Mouse (Mus musculus) lung, postnatal 4 days (tissue): Measurements from ENCODE around the gene Zfp148.
"Not testable (repeated sequence)": the region's sequence is repeated elsewhere in the genome, so short reads cannot be mapped to it uniquely, and the experiment has no call there.

ENCODE experiments used
- DNase-seq, 2 experiments: peaks; one replicate each; pipeline ENCODE4 v3.0.0; 2021

Gene Zfp148

GRCm38 (mm10) chr16:33465242-33465614 is 84.6 kb downstream of the Zfp148 start:
- no peak for DNase-seq

GRCm38 (mm10) chr16:33467451-33467850 is 86.8 kb downstream of the Zfp148 start:
- no peak for DNase-seq

- no peak for DNase-seq
Measured at GRCm38 (mm10) chr16:33469973-33470372, 89.3 kb downstream of the Zfp148 start.

GRCm38 (mm10) chr16:33474381-33474780 is 93.7 kb downstream of the Zfp148 start:
- DNase-seq, result no peak

- DNase-seq, result no peak
Measured at GRCm38 (mm10) chr16:33479926-33480325, 99.3 kb downstream of the Zfp148 start.

DNA sequence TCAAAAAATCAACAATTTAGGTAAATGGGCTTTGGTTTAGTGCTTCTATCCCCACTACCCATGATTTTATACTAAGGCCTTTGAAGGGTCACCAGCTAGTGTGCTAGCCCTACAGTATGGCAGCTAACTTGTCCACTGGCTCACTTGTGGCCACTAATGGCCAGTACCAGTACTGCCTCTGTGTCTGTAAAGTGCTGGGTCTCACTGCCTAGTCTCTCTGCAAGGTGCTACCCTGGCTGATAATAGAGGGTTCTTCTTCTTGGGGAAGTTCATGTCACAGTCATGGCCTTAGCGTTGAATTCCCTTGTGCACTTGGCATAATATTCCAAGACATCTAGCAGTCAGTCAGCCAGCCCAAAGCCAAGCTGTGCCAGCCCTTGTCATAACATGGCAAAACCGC is 100.5 kb downstream of the Zfp148 start:
- DNase-seq, result peak in 1 of 2 experiments; percentile 54

DNA sequence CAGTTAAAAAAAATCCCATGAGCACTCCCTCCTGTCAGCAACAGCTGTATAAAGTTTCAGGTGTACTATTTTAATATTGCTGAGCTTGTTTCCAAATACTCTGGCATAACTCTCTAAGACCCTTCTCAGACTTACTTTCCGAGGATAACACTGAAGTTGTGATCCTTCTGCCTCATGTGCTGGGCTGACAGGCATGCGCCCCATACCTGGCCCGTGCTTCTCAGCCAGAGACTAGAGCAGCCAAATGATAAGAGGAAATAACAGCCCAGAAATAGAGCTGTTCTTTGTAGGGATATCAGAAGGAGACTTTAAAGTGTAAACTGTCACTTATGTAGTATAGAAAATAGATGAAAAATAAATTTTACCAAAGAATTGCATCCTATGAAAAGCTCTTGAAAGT is 101.7 kb downstream of the Zfp148 start:
- DNase-seq, result no peak

DNA sequence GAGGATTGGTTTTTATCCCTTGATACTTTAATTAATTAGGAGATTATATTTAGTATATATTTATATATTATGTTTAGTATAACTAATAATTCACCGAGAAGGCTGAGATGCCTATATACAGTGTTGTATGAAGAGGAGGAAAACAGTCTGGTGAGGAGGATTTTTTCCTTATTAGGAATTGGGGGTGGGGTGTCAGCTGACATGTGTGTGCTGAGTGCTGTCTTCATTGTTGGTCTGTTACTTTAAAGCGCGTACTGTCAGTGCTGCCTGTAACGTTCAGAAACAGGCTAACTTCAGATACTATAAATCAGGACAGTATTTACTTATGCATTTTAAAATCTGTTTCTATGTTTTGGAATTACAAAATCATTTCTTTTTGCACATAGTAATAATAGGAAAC is 107.1 kb downstream of the Zfp148 start:
- DNase-seq, result no peak

DNA sequence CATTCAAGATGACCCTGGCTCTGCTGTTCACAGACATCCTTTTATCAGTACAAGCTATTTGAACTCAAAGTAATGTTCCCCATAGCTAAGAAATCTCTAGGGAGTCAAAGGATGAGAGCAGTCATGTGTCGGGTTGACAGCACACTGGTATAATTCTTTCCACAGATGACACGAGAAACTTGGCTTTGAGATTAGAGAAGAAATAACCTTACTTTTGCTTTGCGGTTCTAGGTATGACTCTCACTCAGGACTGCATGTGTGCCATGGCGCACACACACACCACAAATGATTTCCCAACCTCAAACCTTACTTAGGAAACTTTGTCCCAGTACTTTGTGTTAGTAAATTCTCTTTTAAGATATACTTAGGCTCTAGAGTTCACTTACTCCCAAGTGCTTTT is 113.7 kb downstream of the Zfp148 start:
- no peak for DNase-seq

- no peak for DNase-seq
Measured at GRCm38 (mm10) chr16:33508082-33508481, 127.4 kb downstream of the Zfp148 start.

GRCm38 (mm10) chr16:33509231-33509630 is 128.6 kb downstream of the Zfp148 start:
- DNase-seq, result not testable (repeated sequence)

DNA sequence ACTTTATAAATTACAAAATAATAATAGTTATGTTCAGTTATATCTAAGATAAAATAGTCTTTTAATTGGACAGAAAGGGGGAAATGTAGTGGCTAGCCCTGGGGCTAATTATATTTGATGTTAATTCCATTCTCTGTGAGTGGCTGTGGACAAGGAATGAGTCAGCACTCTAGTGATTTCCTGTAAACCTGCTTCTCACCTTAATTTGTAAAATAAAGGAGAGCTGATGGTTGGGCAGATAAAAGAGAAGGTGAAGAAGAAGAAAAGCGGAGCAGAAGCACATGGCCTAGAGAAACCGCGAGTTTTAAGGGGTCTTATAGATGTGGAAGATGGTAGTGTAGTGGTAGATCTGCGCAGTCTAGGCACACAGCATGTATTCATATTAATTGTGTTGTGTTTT is 130.2 kb downstream of the Zfp148 start:
- DNase-seq, result not testable (repeated sequence)

DNA sequence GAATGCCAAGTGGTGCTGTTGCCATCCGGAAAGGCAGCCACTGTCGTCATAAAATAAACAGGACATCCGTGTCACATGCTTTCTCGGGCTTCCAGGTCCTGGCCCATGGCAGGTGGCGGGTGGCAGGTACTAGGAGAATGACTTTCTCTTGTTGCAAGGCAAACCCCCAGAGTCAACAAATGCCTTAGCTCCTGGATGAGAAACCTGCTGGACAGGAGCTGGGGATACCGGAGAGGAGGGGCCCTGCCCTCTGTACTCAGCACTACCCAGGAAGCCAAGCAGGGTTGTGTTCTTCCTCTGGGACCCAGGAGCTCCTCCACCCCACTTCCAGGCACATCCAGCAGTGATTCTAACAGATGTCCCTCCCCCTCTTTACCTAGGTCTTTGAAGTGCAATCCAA is 131.9 kb downstream of the Zfp148 start:
- peak in 1 of 2 experiments; percentile 33 for DNase-seq

- DNase-seq, result peak in 1 of 2 experiments; percentile 35
Measured at GRCm38 (mm10) chr16:33516807-33517565, 136.3 kb downstream of the Zfp148 start, which contains the start of gene Slc12a8. Gene Slc12a8, plus strand, starts transcription at chr16:33517328.

- no peak for DNase-seq
Measured at GRCm38 (mm10) chr16:33517627-33518026, 137.0 kb downstream of the Zfp148 start.

GRCm38 (mm10) chr16:33518236-33518635 is 137.6 kb downstream of the Zfp148 start:
- DNase-seq, result no peak

GRCm38 (mm10) chr16:33519916-33520568 is 139.4 kb downstream of the Zfp148 start:
- no peak for DNase-seq

- DNase-seq, result no peak
Measured at GRCm38 (mm10) chr16:33522516-33522915, 141.9 kb downstream of the Zfp148 start.

DNA sequence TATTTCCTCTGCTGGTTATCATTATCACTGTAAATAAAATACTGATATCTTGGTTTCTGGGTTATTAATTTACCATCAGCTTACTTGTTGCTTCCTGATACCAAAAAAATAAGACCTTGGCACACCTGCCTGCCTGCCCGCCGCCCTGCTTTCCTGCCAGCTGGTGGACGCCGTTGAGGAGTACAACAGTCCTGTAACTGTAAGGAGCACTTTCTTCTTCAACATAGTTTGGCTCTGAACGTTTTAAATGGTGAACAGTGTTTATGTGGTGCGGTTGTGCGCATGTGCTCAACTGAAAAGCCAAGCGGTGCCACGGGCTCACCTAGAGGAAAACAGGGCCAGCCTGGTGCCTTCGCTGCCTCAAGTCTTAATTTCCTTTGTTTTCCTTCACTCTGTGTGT is 142.9 kb downstream of the Zfp148 start:
- DNase-seq, result no peak

DNA sequence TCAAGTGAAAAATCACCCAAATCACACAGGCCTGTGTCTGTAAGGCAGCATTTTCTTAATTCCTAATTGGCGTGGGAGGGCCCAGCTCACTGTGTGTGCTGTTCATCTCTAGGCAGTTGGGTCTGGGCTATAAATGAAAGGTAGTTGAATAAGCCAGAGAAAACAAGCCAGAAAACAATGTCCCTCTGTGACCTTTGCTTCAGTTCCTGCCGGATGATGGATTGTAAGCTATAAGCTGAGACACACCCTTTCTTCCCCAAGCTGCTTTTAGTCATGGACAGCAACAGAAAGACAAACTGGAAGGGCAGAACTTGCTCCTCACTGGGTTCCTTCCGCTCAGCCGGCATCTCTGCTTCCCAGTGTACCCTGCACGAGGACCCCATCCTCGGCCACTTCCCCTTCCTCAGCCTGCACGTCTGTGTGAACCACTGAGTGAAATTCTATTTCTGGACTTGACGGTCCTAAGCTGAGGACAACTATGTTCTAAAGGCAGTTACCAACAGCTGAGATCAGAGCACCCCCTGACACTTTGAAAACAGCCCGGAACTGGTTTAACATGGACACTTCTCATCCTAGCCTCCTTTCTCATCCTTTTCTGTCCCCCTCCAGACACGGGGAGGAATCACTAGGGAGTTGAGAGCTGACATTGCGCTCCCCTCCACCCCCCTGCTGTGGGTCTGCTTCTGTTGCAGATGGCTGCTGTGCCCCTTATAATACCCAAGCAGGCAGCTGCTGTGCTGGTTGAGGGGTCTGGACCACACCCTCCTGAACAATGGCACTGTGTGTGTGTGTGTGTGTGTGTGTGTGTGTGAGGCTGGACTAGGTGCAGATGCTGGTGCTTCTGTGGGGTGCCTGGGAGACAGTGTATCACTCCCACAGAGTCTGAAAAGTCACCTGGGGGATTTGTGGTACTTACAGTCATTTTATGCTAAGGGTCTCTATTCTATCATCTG is 149.1 kb downstream of the Zfp148 start:
- peak; percentile 10 to 33 for DNase-seq

DNA sequence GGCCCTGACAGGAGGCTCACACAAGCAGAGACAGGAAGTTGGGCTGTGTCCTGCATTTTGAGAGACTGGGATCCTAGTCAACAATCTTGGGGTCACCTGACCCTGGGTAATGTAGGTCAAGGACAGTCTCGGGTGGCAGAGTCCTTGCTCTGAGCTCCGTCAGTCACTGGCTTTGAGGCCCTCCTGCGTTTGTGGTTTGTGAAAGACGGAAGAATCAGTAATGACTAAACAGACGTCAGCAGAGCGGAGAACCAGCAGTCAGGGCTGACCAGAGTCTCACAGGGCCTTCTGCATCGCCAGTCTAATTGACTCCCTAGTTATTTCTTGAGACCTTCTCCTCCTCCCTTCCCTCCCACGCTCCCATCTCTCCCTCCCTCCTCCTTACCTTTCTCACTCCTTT is 150.5 kb downstream of the Zfp148 start:
- no peak for DNase-seq

DNA sequence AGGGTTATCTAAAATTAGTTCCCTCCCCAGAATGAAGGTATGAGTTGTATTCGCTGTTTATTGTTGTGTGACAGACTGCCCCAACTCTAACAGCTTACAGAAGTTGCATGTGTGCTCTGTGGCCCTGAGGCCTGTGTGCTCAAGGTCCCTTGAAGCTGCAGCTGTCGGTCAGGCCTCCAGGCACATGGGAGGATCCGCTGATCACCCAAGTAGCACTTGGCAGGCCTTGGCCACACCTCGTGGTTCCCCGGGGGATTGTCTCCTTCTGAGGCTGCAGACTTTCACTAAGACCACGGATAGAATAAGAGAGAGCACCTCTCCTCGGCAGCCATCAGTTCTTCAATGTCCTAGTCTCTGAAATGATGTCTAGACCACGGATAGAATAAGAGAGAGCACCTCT is 155.8 kb downstream of the Zfp148 start:
- no peak for DNase-seq

DNA sequence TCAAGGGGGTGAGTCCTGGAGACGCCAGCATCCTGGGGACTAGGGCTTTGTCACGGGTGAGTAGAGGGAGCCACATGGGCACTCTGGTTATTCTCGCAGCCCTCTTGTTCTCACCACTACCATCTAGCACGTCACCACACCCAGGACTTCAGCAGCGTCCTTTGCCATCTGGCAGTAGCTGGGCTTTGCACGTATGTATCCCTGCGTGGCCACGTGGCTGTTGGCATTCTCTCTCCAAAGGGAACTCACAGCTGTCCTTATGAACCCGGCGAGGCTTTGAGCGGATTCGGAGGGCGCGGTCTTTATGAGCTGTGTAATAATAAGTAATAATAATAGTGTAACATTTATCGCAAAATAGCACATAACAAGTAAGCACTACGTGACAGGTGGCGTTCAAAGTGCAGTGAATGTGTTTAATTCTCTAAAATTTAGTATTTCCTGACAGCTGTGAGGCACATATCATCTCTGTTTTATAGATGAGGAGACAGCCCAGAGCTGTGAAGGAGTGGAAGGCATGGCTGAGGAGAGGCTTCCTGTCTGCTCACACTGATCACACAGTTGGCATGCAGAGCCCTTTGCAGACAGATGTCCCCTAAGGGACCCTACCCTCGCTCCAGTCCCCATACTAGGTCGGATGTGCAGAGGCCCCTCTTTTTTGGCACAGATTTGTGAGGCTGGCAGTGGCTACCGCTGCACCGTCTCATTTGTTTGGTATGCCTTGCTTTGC is 157.0 kb downstream of the Zfp148 start:
- DNase-seq, result no peak
